Mouse (Mus musculus) thymus, adult 2 months (tissue): ENCODE measurements around the gene Ndufaf2.

ENCODE experiments used
- CTCF ChIP-seq: fragments of 200-500 bp; IDR thresholded peaks from 2 replicates; pipeline ENCODE4 v1.5.1; 2012; ENCODE audit warnings: mild to moderate bottlenecking, control low read depth, low read length, moderate library complexity, borderline replicate concordance; ENCODE audit not compliant: control insufficient read depth, poor library complexity, insufficient read depth; ENCODE audit errors: extremely low read depth
- POLR2A ChIP-seq: fragments of 200-500 bp; IDR thresholded peaks from 2 replicates; pipeline ENCODE4 v1.6.1; 2012; ENCODE audit warnings: mild to moderate bottlenecking, low read length, control low read depth, moderate library complexity; ENCODE audit not compliant: control insufficient read depth, poor library complexity, insufficient read depth; ENCODE audit errors: extremely low read depth

- no peak for TF ChIP-seq CTCF
- no peak for TF ChIP-seq POLR2A
Observed at GRCm38 (mm10) chr13:108007861-108008260, 150.6 kb downstream of the Ndufaf2 start.
